Mouse (Mus musculus) hindbrain, embryonic 16.5 days (tissue): ENCODE measurements around the gene Stam2. TPM values are rescaled to one million over a fixed set of nuclear protein-coding genes. Genes with fewer than 3 reads are reported as not detected.
A peak's percentile ranks its signal among the peaks of the same experiment; 100 is the strongest.

Source experiments
- ATAC-seq: fragments of 200-750 bp; cut with Nextera tagmentation; 2 replicates; pipeline ENCODE4 v1.8.0; 2017; ENCODE audit warnings: moderate TSS enrichment, moderate library complexity
- H3K27ac ChIP-seq: fragments of 300-500 bp; sonication (generic); 2 replicates; pipeline ENCODE4 v1.5.1; 2014; ENCODE audit warnings: low read depth, mild to moderate bottlenecking, control low read depth, low read length, moderate library complexity
- H3K27me3 ChIP-seq: fragments of 300-500 bp; sonication (generic); replicated peaks from 2 replicates; pipeline ENCODE4 v1.6.1; 2014; ENCODE audit warnings: low read length; ENCODE audit not compliant: control insufficient read depth, insufficient read depth
- H3K36me3 ChIP-seq: fragments of 300-500 bp; sonication (generic); 2 replicates; pipeline ENCODE4 v1.6.1; 2014; ENCODE audit warnings: mild to moderate bottlenecking, low read length, moderate library complexity, mixed read lengths; ENCODE audit not compliant: control insufficient read depth, insufficient read depth
- H3K4me1 ChIP-seq: fragments of 300-500 bp; sonication (generic); 2 replicates; pipeline ENCODE4 v1.6.1; 2014; ENCODE audit warnings: low read depth, low read length; ENCODE audit not compliant: control insufficient read depth, insufficient read depth
- H3K4me2 ChIP-seq: fragments of 300-500 bp; sonication (generic); 2 replicates; pipeline ENCODE4 v1.6.1; 2014; ENCODE audit warnings: mild to moderate bottlenecking, low read length, control low read depth, moderate library complexity
- H3K4me3 ChIP-seq: fragments of 300-500 bp; sonication (generic); 2 replicates; pipeline ENCODE4 v1.5.1; 2014; ENCODE audit warnings: mild to moderate bottlenecking, low read length, control low read depth, moderate library complexity
- H3K9ac ChIP-seq: fragments of 300-500 bp; sonication (generic); 2 replicates; pipeline ENCODE4 v1.6.1; 2014; ENCODE audit warnings: low read depth, mild to moderate bottlenecking, control low read depth, low read length, moderate library complexity
- H3K9me3 ChIP-seq: fragments of 300-500 bp; sonication (generic); 2 replicates; pipeline ENCODE4 v1.6.1; 2014; ENCODE audit warnings: mild to moderate bottlenecking, low read length, moderate library complexity; ENCODE audit not compliant: control insufficient read depth
- WGBS: fragments of 180-500 bp; shearing (Covaris S2); extraction: QIAGEN DNeasy Blood & Tissue Kit; methylation state at CpG from one replicate; pipeline ENCODE4 v1.1.7; 2014; 5-methylcytosine and 5-hydroxymethylcytosine counted together
- polyA plus RNA-seq: library from polyadenylated mRNA; unstranded; fragments of >200 nt; fragmentation: Nextera tagmentation; extraction: Ambion mirVana; gene quantifications from 2 replicates; pipeline ENCODE4 v1.2.1, GENCODE M21; 2015

Stam2 gene
- polyA plus RNA-seq, 1 experiment from 2014 or later: 35.8 TPM

- peak overlapping the region; percentile 28; the same call in 1 of the 2 replicates for H3K4me3 ChIP-seq
- H3K27ac ChIP-seq: no peak overlapping the region
- H3K4me1 ChIP-seq: no peaks in the 10 kb centered on the region
- H3K36me3 ChIP-seq: no peaks in the 10 kb centered on the region
- peak overlapping the region; percentile 52 for H3K4me2 ChIP-seq
- no peaks in the 10 kb centered on the region for H3K9me3 ChIP-seq
- peak; percentile 86 for ATAC-seq
- H3K27me3 ChIP-seq: no peaks in the 10 kb centered on the region
- 16% methylated on average over 12 of the region's 12 CpGs for WGBS
- H3K9ac ChIP-seq: no peak overlapping the region
Measured at GRCm38 (mm10) chr2:52763040-52763736, 21.1 kb upstream of the Stam2 start.

DNA sequence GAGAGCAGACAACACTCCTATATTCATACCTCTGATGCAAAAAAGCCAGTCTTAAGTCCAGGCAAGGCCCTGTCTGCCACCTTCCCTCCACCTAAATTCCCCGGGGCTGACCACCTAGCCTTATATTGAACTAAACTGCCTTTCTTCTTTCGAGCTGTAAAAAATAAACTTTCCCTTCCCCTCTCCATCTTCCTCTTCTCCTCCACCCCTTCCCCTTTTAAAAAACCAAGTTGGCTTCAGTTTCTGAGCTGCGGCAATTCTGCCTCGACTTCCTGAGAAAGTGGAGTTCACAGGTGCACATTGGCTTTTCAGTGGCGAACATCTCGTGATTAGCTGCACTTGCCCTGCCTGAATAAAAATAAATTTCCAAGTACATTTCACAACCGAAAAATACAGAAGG lies 20.4 kb upstream of the Stam2 start:
- Histone ChIP-seq H3K36me3 (no peaks in the 10 kb centered on the region), H3K27ac (no peak overlapping the region), H3K9ac (no peak overlapping the region), H3K9me3 (no peaks in the 10 kb centered on the region), H3K4me1 (no peaks in the 10 kb centered on the region), H3K4me3 (no peak overlapping the region), H3K4me2 (no peak overlapping the region), H3K27me3 (no peaks in the 10 kb centered on the region)
- WGBS: 66% methylated on average over 7 of the region's 7 CpGs
- ATAC-seq: no peak

GRCm38 (mm10) chr2:52758627-52759026 lies 16.5 kb upstream of the Stam2 start:
- Histone ChIP-seq H3K9ac (no peak overlapping the region), H3K27me3 (no peaks in the 10 kb centered on the region), H3K9me3 (no peaks in the 10 kb centered on the region), H3K27ac (no peak overlapping the region), H3K36me3 (no peaks in the 10 kb centered on the region), H3K4me1 (no peaks in the 10 kb centered on the region), H3K4me3 (no peak overlapping the region), H3K4me2 (no peak overlapping the region)
- no peak for ATAC-seq
- WGBS: 31% methylated on average over 10 of the region's 10 CpGs

DNA sequence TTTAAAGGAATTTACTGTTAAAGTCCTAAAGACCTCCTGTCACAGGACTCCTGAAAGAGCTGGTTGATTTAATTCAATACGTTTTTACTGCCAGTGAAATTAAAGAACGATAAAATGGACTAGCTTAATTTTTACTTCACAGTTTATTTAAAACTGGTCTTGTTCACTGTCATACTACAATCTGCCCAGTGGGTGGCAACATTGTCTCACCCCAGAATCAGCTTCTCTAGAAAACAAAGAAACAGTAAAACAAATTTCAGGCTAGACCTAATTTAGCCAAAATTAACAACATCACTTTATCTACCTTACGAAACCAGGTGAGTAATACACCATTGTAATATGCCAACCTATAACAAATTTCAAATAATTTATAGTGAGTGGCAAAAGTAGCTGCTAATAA lies 14.6 kb upstream of the Stam2 start:
- H3K4me3 ChIP-seq: no peak overlapping the region
- H3K27ac ChIP-seq: no peak overlapping the region
- H3K4me2 ChIP-seq: no peak overlapping the region
- H3K4me1 ChIP-seq: no peaks in the 10 kb centered on the region
- H3K36me3 ChIP-seq: no peaks in the 10 kb centered on the region
- 17% methylated on average over 3 of the region's 3 CpGs for WGBS
- H3K9ac ChIP-seq: no peak overlapping the region
- H3K9me3 ChIP-seq: no peaks in the 10 kb centered on the region
- no peaks in the 10 kb centered on the region for H3K27me3 ChIP-seq
- ATAC-seq: peak; percentile 26; the same call in 1 of the 2 replicates

GRCm38 (mm10) chr2:52753573-52754317 lies 11.7 kb upstream of the Stam2 start:
- WGBS: 21% methylated on average over 3 of the region's 3 CpGs

GRCm38 (mm10) chr2:52744099-52744498 lies 2.0 kb upstream of the Stam2 start:
- no peak overlapping the region for H3K4me2 ChIP-seq
- no peak overlapping the region for H3K4me3 ChIP-seq
- no peaks in the 10 kb centered on the region for H3K27me3 ChIP-seq
- ATAC-seq: no peak
- no peaks in the 10 kb centered on the region for H3K9me3 ChIP-seq
- no peaks in the 10 kb centered on the region for H3K36me3 ChIP-seq
- H3K27ac ChIP-seq: no peak overlapping the region
- no peak overlapping the region for H3K9ac ChIP-seq
- peaks cover 4% of the 10 kb centered on the region; the same call in 1 of the 2 replicates for H3K4me1 ChIP-seq

More at GRCm38 (mm10) chr2:52753573-52754317, 11.7 kb upstream of the Stam2 start:
- no peak overlapping the region for H3K4me3 ChIP-seq
- H3K4me1 ChIP-seq: no peaks in the 10 kb centered on the region
- no peaks in the 10 kb centered on the region for H3K9me3 ChIP-seq
- H3K36me3 ChIP-seq: no peaks in the 10 kb centered on the region
- no peak overlapping the region for H3K27ac ChIP-seq
- no peak overlapping the region for H3K4me2 ChIP-seq
- no peak for ATAC-seq
- no peak overlapping the region for H3K9ac ChIP-seq
- H3K27me3 ChIP-seq: no peaks in the 10 kb centered on the region

DNA sequence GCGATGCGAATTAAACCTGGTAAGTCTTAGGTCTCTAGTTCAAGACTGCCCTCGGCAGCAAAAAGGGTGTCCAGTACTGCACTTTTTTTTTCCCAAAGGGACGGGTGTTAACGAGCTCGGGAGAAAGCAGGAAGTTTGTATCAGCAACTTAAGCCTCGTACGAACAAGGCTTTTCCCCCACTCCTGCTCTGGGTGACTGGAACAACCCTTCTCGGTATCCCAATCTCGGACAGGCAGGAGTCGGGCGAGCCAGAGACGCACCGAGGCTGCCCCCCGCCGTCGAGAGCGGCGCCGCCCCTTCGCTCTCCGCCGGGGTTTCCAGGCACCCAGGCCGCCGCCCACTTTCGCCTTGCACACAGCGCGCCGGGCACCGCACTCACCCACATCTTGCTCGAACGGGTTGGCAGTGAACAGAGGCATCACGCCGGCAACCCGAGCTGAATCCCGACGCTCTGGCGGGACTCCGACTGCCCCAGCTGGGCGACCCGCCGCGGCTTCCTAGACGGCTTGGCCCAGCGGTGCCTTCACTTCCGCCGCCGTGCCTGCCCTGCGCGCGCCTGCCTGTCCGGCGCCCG lies 313 bp downstream of the Stam2 start:
- Histone ChIP-seq H3K4me1 (peaks cover 4% of the 10 kb centered on the region; the same call in 1 of the 2 replicates), H3K9ac (peak overlapping the region; percentile 88), H3K4me2 (peak overlapping the region; percentile 65), H3K36me3 (no peaks in the 10 kb centered on the region), H3K4me3 (peak overlapping the region; percentile 69), H3K27me3 (no peaks in the 10 kb centered on the region), H3K9me3 (no peaks in the 10 kb centered on the region), H3K27ac (peak overlapping the region; percentile 99)
- under 1% methylated on average over 54 of the region's 54 CpGs for WGBS
- ATAC-seq: peak; percentile 95

- no peak for ATAC-seq
- peak overlapping the region; percentile 17; the same call in 1 of the 2 replicates for H3K4me2 ChIP-seq
- no peak overlapping the region for H3K4me3 ChIP-seq
- H3K9ac ChIP-seq: no peak overlapping the region
- 79% methylated on average over 4 of the region's 4 CpGs for WGBS
- H3K9me3 ChIP-seq: no peaks in the 10 kb centered on the region
- peaks cover 4% of the 10 kb centered on the region; the same call in 1 of the 2 replicates for H3K4me1 ChIP-seq
- H3K27ac ChIP-seq: no peak overlapping the region
- H3K27me3 ChIP-seq: no peaks in the 10 kb centered on the region
- H3K36me3 ChIP-seq: no peaks in the 10 kb centered on the region
Measured at GRCm38 (mm10) chr2:52740596-52740995, 1.5 kb downstream of the Stam2 start.

DNA sequence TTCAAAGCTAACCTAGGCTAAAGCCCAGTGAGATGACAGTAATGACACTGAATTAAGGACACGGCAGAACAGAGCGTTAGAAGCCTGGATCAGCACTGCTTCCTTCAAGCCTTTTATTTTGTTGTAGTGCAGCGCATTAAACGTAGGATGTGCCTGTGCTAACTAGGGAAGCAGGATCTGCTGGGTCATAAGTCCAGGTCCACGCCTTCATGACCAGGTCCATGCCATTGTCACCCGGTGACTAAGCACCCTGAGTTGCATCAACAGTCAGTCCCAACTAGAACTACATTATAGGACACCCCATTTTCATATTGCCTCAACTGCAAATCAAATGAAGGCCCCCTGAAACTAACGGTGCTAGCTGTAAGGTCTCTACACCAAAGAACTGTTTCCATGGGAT lies 7.6 kb downstream of the Stam2 start:
- no peaks in the 10 kb centered on the region for H3K27me3 ChIP-seq
- H3K27ac ChIP-seq: no peak overlapping the region
- no peaks in the 10 kb centered on the region for H3K36me3 ChIP-seq
- no peak overlapping the region for H3K4me2 ChIP-seq
- no peak overlapping the region for H3K4me3 ChIP-seq
- no peak for ATAC-seq
- no peak overlapping the region for H3K9ac ChIP-seq
- no peaks in the 10 kb centered on the region for H3K4me1 ChIP-seq
- WGBS: 98% methylated on average over 7 of the region's 7 CpGs
- H3K9me3 ChIP-seq: no peaks in the 10 kb centered on the region
